Mouse (Mus musculus) c-Kit-negative CD71-positive TER-119-positive erythroid progenitor cells, embryonic 14.5 days (primary cell): ENCODE measurements around the gene Ap3m1.

Source experiments
- DNase-seq: peaks from one replicate; pipeline ENCODE4 v3.0.0-alpha.2; 2013; ENCODE audit warnings: low read depth, low spot score

Gene Ap3m1

DNA sequence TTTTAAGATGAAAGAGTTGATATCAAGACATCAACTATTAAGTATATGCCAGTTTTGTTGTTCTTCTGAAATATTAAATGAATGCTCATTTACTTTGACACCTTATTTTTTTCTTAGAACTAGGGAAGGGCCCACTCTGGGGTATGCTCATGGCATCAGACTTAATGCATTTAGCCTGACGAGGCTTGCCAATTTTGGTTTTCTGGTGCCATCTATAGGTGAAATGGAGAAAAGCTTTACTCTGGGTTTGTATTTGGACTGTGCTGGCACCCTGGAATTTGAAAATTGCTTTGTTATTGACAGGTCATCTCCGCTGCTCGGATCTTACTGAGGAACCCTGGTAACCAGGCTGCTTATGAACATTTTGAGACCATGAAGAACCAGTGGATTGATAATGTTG is 33.3 kb downstream of the Ap3m1 start:
- DNase-seq, result peak; percentile 20

DNA sequence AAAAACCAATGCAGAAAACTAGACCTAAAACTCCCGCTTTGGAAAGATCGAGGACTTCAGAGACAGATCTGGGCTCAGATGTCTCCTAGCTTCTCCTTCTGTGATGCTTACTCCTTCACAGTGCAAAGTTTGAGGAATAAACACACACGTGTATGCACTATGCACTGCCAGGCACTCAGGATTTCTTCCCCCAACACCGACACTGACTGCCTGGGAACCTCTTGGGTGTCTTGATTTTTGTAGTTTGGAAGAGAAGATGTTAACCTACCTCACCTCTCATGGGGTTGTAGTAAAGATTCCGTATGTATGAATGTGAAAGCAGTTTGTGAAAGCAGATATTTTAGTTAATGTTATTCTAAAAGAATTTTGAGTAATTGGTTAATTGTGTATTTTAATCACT is 34.4 kb downstream of the Ap3m1 start:
- DNase-seq, result no peak

DNA sequence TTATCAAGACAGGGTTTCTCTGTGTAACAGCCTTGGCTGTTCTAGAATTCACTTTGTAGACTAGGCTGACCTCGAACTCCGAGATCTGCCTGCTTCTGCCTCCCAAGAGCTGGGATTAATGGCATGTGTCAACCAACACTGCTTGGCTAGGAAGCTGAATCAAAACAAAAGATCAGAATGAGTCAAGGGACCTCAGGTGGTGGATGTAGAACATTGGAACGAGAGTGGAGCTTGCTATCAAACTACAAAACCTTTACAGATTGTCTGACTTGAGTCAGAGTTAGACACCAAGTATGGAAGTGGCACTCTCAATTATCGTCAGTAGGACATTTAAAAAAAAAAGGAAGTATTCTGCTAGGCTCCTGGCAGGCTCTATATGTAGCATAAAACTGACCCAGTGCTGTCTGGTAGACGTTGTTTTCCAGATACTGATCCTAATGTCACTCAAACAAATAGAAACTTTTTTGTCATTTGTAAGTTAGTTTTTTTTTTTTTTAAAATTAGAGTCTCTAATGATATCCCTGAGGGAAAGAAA is 38.4 kb downstream of the Ap3m1 start:
- DNase-seq, result no peak

DNA sequence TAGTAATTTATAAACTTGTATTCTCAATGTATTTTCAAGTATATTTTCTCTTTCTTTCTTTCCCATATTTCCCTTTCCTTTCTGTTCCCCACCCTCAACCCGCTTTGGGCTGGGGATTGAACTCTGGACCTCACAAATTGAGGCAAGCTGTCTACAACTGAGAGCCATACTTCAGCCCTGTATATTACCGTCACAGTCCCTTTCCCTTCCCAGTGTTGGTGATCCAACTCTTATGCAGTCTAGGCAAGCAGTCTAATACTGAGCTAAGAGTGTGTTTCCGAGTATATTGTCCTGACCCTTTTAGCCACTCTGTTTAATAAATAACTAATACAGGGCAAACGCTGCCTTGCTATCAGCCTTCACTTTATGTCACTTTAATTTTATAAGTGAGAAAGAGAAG is 52.7 kb downstream of the Ap3m1 start:
- no peak for DNase-seq

DNA sequence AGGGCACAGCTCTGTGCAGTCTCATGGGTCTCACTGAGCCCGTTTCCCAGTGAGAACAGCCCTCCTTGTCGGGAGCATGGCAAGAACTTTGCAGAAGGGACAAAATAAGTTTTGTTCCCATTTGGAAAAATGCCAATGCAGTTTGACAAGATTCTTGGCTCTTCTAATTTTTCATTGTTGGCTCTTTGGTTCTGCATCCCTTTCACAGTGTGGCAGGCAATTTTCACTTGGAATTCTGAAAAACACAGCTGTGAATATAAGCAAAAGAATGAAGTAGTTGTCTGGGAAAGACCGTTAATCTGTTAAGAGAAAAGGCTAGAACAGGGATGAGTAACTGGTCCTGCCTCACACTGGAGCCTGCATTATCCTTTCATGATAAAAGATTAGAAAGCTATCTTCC is 54.8 kb downstream of the Ap3m1 start:
- DNase-seq, result no peak

DNA sequence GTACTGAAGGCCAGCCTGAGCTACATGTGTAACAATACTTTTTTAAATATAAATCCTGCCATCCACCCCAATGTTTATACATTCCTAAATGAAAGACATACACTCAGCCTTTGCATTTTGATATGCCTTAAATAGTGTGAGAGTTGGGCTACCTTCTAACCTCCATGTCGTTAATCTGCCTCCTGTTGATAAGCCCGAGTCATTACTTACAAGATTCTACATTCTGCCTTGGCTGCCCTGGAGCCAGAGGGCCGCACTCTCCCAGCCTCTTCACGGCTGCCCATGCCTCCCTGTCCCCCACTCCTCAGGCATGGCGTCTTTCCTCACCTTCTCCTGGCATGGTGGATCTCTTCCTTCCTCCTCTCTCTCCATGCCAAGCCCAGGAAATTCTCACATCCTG is 55.9 kb downstream of the Ap3m1 start:
- no peak for DNase-seq

DNA sequence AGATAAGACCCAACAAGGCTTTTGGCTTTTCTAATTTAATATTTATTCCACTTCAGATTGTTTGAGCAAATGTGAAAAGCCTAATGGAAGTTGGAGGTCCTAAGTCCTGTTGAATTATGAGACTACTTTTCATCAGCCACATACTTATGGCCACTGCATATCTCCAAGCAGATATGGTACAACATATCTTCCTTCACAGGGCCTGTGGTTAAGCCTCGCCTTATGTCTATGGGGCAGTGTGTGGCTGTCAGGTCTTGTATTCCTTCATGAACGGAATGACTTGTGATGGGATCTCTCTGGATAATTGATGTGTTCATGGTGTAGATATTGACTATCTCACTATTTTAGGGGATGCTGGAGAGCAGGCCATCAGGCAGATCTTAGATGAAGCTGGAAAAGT is 56.8 kb downstream of the Ap3m1 start:
- DNase-seq, result no peak

DNA sequence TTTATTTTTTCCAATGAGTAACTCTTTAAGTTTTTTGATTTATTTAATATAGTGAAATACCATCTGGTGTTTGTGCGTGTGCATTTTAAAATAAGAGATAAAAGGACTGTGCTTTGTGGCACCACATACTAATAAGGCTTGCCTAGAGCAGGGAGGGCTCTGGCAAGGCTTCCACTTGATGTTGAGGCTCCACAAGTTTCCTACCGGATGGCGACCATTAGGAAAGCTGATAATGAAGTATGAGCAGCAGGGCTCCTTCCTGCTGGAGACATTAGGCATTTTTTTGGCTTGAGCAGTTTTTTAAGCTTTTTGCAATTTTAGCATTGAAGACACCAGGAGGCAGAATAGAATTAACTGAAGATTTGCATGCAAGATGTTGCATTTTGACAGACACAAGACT is 57.8 kb downstream of the Ap3m1 start:
- DNase-seq, result no peak

DNA sequence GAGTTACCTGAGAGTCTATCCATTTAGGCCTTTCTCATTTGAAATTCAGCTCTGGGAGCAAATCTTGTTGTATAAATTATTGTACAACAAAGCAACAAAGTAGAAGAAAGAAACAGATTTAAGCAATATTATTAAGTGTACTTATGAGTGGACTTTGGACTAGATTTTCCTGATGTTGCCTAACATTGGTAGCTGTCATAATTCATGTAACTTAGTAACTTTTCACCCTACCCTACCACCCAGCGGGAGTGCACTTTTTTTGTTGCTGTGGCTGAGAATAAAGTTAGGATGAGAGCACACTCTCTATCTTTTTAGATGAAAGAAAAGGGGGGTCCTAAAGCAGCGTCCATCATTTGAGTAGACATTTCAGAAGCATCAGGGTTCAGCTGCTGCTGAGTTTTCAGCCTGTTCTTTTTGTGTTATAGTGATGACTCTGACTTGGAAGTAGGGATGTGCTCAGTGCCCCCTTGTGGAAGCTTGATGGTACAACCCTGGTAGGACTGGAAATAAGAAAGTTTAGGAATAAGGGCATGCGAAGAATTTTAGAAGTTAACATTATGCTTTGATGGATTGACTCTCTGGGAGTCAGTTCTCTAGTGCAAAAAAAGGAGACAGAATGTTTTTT is 59.1 kb downstream of the Ap3m1 start:
- peak; percentile 22 for DNase-seq

DNA sequence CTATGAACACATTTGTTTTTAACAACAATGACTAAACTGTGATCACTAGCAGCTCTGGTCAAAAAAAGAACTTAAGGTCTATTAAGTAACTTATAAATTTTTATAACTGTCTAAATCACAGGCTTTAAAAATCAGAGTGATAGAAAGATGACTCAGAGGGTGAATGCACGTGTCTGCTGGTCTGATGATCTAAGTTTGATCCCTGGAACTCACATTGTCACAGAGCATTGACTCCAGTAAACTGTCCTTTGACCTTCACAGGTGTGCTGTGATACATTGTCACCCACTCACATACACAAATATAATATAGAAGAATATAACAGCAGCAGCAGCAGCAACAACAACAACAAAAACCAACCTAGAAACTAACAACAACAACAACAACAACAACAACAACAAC is 60.8 kb downstream of the Ap3m1 start:
- DNase-seq, result no peak

DNA sequence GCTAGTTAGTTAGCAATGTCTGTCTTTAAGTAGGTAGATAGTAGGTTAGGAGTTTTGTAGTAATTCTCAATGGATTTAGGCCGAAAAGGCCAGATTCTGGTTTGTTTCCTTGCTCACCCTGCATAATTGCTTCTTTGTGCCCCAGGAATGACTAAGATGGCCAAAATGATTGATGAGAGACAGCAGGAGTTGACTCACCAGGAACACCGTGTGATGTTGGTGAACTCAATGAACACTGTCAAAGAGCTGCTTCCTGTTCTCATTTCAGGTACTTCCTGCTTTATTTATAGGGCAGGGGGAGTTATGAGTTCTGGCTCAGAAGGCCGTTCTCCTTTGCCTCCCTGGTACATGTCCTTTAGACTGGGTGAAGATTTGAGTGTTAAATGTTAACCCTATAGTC is 66.8 kb downstream of the Ap3m1 start:
- no peak for DNase-seq

DNA sequence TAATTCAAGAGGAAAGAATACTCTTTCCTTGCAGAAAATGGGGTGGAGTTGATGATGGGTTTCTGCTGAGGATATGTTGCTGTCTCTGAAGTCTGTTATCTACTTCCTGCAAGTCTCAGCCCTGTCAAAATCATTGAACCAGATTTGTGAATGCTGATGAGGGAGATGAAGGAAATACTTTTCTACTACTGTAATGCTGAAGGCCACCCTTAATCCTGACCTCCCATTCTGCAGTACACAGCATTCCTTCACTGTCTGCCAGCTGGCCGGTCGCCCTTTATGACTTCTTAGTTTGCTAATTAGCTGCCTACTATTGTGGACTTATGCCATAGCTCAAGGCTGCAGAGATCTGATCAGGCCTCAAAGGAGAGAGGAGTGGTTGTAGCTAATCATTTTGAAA is 68.5 kb downstream of the Ap3m1 start:
- DNase-seq, result no peak
